Mouse (Mus musculus) heart, embryonic 16.5 days (tissue): Measurements from ENCODE around the gene Tecpr1. TPM values are rescaled to one million over a fixed set of nuclear protein-coding genes. Genes with fewer than 3 reads are reported as not detected.

Experiments used
- ATAC-seq: fragments of 200-750 bp; cut with Nextera tagmentation; replicated peaks from 2 replicates; pipeline ENCODE4 v1.8.0; 2017; ENCODE audit warnings: moderate number of reproducible peaks; ENCODE audit not compliant: insufficient read depth, low FRiP score; ENCODE audit errors: extremely low read depth
- H3K27ac ChIP-seq: fragments of 300-500 bp; sonication (generic); 2 replicates; pipeline ENCODE4 v1.5.1; 2014; ENCODE audit warnings: mild to moderate bottlenecking, low read length, control low read depth, moderate library complexity
- H3K27me3 ChIP-seq: fragments of 300-500 bp; sonication (generic); 2 replicates; pipeline ENCODE4 v1.6.1; 2014; ENCODE audit warnings: low read length, mixed read lengths; ENCODE audit not compliant: control insufficient read depth, insufficient read depth
- H3K36me3 ChIP-seq: fragments of 300-500 bp; sonication (generic); 2 replicates; pipeline ENCODE4 v1.6.1; 2014; ENCODE audit not compliant: control insufficient read depth, insufficient read depth
- H3K4me1 ChIP-seq: fragments of 300-500 bp; sonication (generic); 2 replicates; pipeline ENCODE4 v1.6.1; 2014; ENCODE audit warnings: low read length, mixed read lengths; ENCODE audit not compliant: control insufficient read depth, insufficient read depth
- H3K4me2 ChIP-seq: fragments of 300-500 bp; sonication (generic); 2 replicates; pipeline ENCODE4 v1.6.1; 2014; ENCODE audit warnings: low read depth, mild to moderate bottlenecking, control low read depth, low read length
- H3K4me3 ChIP-seq: fragments of 300-500 bp; sonication (generic); 2 replicates; pipeline ENCODE4 v1.5.1; 2014; ENCODE audit warnings: mild to moderate bottlenecking, control low read depth, low read length
- H3K9ac ChIP-seq: fragments of 300-500 bp; sonication (generic); 2 replicates; pipeline ENCODE4 v1.6.1; 2014; ENCODE audit warnings: low read length, control low read depth
- H3K9me3 ChIP-seq: fragments of 300-500 bp; sonication (generic); replicated peaks from 2 replicates; pipeline ENCODE4 v1.6.1; 2016; ENCODE audit warnings: low read length; ENCODE audit not compliant: control insufficient read depth
- WGBS: fragments of 180-500 bp; shearing (Covaris S2); extraction: QIAGEN DNeasy Blood & Tissue Kit; methylation state at CpG from one replicate; pipeline ENCODE4 v1.1.7; 2014; 5-methylcytosine and 5-hydroxymethylcytosine counted together
- polyA plus RNA-seq: library from polyadenylated mRNA; unstranded; fragments of >200 nt; fragmentation: Nextera tagmentation; extraction: Ambion mirVana; gene quantifications from 2 replicates; pipeline ENCODE4 v1.2.1, GENCODE M21; 2015

Gene Tecpr1
- polyA plus RNA-seq, 1 experiment from 2014 or later, result 18.3 TPM

GRCm38 (mm10) chr5:144158604-144159003 is 64.8 kb downstream of the Tecpr1 start:
- H3K27ac ChIP-seq, result peak overlapping the region; percentile 61
- peak; percentile 77 for ATAC-seq
- H3K36me3 ChIP-seq, result peaks cover 3% of the 10 kb centered on the region; the same call in 1 of the 2 replicates
- no peaks in the 10 kb centered on the region for H3K9me3 ChIP-seq
- H3K4me3 ChIP-seq, result no peak overlapping the region
- peaks cover 14% of the 10 kb centered on the region for H3K4me1 ChIP-seq
- no peak overlapping the region for H3K9ac ChIP-seq
- 21% methylated on average over 4 of the region's 4 CpGs for WGBS
- no peak overlapping the region for H3K4me2 ChIP-seq
- no peaks in the 10 kb centered on the region for H3K27me3 ChIP-seq

DNA sequence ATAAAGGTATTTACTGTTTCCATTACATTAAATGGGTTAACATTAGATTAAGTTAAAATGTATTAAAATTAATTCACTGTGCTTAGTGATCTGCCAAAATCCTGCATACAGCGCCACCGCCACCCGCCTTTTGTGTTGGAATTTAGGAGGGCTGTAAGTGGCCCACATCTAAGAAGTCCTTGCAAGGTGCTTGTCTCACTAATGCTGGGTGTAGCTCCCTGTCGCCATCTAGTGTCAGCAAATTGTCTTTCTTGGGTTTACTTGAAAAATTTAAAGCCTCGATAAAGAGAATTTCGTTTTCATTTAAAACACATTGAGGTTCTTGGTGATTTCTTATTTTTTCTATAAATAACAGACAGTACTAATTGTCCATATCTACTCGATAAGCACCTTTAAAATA is 68.9 kb downstream of the Tecpr1 start:
- Histone ChIP-seq H3K4me2 (no peak overlapping the region), H3K27ac (no peak overlapping the region), H3K27me3 (no peaks in the 10 kb centered on the region), H3K9ac (no peak overlapping the region), H3K36me3 (peaks cover 3% of the 10 kb centered on the region; the same call in 1 of the 2 replicates), H3K9me3 (no peaks in the 10 kb centered on the region), H3K4me3 (no peak overlapping the region), H3K4me1 (peaks cover 17% of the 10 kb centered on the region)
- ATAC-seq, result no peak
- WGBS, result 21% methylated on average over 7 of the region's 7 CpGs

DNA sequence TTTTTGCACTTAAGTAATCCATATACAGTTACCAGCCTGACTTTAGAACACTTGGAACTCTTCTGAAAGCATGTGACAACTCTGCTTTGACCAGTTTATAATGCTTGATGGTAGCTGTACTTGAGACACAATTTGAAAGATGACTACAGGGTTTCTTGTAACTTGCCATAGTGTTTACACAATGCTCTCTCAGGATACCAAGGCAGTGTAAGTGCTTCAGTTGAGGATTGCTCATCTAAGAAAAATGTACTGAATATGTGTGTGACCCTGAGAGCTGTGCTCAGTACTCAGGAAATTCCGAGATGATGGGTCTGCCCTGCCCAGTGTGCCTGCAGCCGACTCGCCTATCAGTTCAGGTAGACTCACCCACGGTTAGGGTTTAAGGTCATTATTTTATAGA is 72.1 kb downstream of the Tecpr1 start:
- Histone ChIP-seq H3K36me3 (peaks cover 3% of the 10 kb centered on the region), H3K9ac (no peak overlapping the region), H3K9me3 (no peaks in the 10 kb centered on the region), H3K4me1 (peaks cover 11% of the 10 kb centered on the region), H3K4me2 (no peak overlapping the region), H3K27ac (no peak overlapping the region), H3K27me3 (no peaks in the 10 kb centered on the region), H3K4me3 (no peak overlapping the region)
- ATAC-seq, result no peak
- 85% methylated on average over 4 of the region's 4 CpGs for WGBS

- Histone ChIP-seq H3K9me3 (no peaks in the 10 kb centered on the region), H3K36me3 (peaks cover 5% of the 10 kb centered on the region), H3K4me2 (no peak overlapping the region), H3K27ac (peak overlapping the region; percentile 17; the same call in 1 of the 2 replicates), H3K4me1 (peaks cover 11% of the 10 kb centered on the region), H3K27me3 (no peaks in the 10 kb centered on the region), H3K9ac (no peak overlapping the region), H3K4me3 (no peak overlapping the region)
- no peak for ATAC-seq
- 72% methylated on average over 4 of the region's 4 CpGs for WGBS
These were observed 73.9 kb downstream of the Tecpr1 start for GRCm38 (mm10) chr5:144149530-144149929.

DNA sequence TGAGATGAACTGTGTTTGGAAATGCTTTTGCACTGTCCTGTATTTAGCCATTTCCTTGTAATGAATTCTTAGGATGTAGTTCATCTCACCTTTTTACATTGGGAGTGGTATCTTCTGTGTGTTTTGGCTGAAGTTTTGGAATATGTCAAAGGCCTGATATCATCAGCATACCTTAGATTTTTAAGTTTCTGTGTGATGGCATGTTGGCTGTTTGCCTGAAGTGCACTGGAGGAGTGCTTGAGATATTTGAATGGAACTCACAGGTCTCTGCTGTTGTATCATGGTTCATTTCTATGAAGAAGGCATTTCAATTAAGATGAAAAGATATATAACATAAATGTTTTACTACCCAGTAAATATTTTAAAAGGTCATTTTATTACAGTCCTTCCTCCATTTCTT is 76.5 kb downstream of the Tecpr1 start:
- Histone ChIP-seq H3K36me3 (peaks cover 7% of the 10 kb centered on the region), H3K4me2 (no peak overlapping the region), H3K4me3 (no peak overlapping the region), H3K9ac (no peak overlapping the region), H3K4me1 (peaks cover 11% of the 10 kb centered on the region), H3K9me3 (no peaks in the 10 kb centered on the region), H3K27ac (no peak overlapping the region), H3K27me3 (no peaks in the 10 kb centered on the region)
- no peak for ATAC-seq

Other genes starting within 250 kb of the Tecpr1 start
- gene Ccz1, start 208.7 kb downstream of the Tecpr1 start, polyA plus RNA-seq, result 49.9 and 57.6 TPM in 2 replicates
- 0.64 TPM in 1 of 2 replicates, not detected in the other for gene Ocm, start 196.9 kb downstream of the Tecpr1 start, polyA plus RNA-seq
- 3.5 and 4.1 TPM in 2 replicates for gene Lmtk2, start 123.2 kb downstream of the Tecpr1 start, polyA plus RNA-seq
- 0.17 and 0.18 TPM in 2 replicates for gene Bhlha15, start 33.3 kb downstream of the Tecpr1 start, polyA plus RNA-seq
- 144 and 169 TPM in 2 replicates for gene Bri3, start 20.8 kb upstream of the Tecpr1 start, polyA plus RNA-seq
- gene Baiap2l1, start 134.5 kb upstream of the Tecpr1 start, polyA plus RNA-seq, result 12.0 and 12.5 TPM in 2 replicates